Mouse (Mus musculus) T-helper 2 cell (primary cell): ENCODE data around the gene Prrx2.

Experiments used
- in situ Hi-C: fragments of 300-600 bp; cut with MboI, MseI; formaldehyde crosslinking; loops from one replicate; pipeline ENCODE4 v1.15.1; 2025; ENCODE audit warnings: high pct_unique_total_duplicates

The Prrx2 gene

DNA sequence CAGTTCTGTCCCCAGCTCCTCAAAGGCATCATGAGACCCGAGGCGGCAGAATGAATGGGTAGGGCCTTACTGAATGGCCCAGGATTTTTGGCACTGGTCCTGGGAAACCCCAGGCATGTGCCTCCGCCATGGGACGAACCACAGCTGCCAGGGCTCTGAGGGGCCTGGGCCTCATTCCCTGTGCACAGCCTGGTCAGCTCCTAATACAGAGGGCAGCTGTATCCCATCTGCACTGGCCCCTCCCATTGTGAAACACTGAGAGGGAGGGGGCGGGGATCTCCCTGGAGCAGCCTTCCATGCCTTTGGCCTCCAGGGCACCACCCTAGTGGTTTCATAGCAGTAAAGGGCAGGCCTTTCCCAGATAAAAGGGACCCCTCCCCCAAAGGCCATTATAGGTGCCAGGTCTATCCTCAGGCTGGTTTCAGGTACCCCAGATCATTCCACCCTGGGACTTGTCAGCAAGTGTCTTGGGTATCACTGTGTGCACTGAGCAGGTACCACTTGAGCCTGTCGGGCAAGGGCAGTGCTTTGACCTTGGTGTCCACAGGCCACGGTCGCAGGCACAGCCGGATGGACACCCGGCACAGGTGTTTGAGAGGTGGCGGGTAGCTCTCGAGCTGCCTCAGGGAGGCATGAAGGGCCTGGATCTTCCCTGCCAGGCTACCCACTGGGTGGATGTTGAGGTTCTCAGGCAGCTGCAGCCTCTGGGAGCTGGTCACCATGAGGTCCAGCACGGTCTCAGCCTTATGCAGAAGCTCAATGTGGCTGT, 11.2 kb upstream of the Prrx2 start:
- in situ Hi-C loops: no loop called here

DNA sequence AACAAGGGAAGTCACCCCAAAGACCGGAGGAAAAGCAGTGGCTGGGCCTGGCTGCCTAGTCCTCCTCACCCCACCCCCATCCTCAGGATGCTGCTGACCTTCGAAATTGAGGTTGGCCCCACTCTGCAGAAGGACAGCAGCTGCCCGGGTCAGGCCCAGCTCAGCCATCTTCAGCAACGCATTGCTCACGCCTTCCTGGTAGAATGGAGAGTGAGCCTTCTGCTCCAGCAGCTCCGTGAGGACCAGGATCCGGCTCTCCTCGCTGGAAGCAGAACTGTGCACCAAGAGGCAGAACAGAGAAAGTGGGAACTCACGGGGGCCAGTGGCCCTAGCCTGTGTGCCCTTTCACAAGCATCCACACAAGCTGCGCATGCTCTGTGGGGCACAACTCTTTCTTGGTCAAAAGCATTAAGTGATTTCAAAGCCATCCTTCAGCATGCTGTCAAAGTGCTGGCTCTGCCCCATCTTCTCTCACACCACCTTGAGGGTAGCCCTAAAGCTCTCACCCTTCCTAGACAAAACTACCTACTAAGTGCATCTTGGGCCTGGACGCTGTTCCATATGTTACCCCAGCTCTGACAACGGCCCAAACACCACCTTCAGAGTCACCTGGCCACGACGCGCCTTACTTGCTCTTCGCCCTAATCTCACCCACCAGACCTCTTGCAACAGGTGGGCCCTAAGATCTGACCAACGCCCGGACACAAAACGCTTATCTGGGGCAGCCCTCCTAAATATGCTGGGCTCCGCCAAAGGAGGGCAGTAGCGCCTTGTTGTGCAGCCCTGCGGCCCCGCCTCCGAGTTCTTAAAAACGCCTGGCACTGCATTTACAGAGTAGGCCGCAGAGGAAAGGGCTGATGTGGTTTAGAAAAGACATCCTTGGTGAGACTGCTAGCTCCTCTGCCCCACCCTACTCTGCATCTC, 7.7 kb upstream of the Prrx2 start:
- in situ Hi-C loops: loop anchor here (5.0 kb wide), 1 partner anchor 110 kb away; no protein-coding TSS in a partner anchor

DNA sequence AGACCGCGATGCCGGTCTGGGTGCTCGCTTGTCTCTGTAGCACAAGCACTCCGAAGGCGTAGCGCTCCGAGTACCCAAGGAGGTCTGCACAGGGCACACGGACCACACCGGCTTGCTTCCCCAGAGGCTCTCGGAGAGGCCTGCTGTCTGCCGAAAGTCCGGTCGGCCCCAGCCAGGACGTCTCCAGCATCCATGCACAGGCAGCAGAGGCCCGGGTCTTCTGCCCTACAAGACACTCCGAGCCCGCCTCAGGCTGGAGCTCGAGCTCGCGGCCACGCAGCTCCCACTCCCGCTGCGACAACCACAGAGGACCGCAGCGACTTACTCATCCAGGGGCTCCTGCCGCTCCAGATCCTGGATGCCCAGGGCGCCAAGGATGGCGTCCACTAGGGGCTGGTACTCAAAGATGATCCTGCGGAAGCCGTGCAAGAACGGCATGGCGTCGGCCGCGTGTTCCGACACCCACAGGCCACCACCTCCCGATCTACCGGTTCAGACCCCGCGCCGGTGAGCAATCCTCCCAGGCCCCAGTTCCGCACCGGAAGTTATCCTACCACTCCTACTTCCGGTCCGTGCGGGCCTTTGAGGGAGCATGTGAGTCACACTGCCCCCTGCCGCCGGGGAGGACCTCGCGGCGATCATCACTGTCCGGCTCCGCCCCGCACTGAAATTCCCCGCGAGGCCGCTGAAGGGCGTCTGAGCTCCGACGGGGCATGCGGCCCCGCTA, 6.9 kb upstream of the Prrx2 start:
- in situ Hi-C loops: loop anchor here (5.0 kb wide), 1 partner anchor 109 kb away; no protein-coding TSS in a partner anchor

DNA sequence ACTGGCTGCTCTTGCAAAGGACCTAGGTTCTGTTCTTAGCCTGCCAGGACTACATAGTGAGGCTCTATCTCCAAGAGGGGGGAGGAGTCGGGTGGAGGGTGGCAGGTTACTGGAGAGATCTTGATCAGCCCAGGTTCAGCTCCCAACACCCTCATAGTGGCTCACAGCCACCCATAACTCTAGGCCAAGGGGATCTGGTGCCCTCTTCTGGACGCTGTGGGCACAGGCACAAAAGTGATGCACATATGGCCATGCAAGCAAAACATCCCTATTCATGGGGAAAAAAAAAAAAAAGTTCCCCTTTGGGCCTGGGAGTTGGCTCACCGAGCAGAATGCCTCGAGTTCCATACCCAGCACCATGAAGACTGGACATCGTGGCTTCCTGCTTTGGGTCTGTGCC, 5.5 kb upstream of the Prrx2 start:
- in situ Hi-C loops: loop anchor here (5.0 kb wide), 1 partner anchor 108 kb away; no protein-coding TSS in a partner anchor

DNA sequence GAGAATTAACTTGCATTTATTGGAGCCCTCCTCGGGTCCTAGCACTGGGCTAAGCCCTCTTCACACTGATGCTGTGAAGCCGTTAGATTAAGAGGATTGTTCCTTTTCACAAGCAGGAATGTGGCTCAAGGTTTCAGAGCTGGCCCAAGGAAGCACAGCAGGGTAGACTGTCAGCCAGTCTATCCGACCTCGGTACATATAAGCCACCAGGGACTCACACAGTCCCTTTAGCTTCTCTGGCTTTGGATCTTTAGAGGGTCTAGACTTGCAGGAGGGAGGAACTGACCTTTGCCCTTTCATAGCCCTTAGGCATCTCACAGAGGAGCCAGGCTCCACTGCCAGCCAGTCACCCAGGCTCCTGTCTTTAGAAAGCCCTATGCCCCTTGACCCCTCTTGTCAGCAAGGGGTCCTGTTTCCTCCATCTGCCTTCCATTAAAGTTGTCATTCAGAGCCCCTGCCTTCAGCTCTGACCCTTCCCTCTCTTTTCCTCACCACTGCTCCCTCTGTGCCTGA, 4.4 kb upstream of the Prrx2 start, which contains the start of gene Asb6:
Gene Asb6 (minus strand): TSS at position 51 of the 513 bp plus-strand sequence.
- in situ Hi-C loops: no loop called here

DNA sequence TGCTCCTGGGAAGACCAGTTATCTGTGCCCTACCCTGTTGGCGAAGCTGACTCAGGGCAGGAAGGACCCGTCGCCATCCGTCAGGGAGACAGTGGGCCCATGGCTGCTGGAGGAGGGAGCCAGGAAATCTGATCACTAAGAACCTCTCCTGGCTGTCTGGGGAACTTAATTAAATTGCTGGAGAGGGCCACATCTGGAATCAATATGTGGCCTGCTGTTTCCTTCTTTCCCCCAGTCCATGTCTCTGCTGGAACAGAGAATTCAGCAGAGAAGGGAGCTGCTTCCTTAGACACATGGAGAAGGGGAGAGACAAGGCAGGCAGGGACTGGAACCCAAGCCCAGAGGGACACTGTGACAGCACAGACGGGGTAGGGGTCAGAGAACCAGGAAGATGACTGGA, 1.1 kb upstream of the Prrx2 start:
- in situ Hi-C loops: no loop called here

DNA sequence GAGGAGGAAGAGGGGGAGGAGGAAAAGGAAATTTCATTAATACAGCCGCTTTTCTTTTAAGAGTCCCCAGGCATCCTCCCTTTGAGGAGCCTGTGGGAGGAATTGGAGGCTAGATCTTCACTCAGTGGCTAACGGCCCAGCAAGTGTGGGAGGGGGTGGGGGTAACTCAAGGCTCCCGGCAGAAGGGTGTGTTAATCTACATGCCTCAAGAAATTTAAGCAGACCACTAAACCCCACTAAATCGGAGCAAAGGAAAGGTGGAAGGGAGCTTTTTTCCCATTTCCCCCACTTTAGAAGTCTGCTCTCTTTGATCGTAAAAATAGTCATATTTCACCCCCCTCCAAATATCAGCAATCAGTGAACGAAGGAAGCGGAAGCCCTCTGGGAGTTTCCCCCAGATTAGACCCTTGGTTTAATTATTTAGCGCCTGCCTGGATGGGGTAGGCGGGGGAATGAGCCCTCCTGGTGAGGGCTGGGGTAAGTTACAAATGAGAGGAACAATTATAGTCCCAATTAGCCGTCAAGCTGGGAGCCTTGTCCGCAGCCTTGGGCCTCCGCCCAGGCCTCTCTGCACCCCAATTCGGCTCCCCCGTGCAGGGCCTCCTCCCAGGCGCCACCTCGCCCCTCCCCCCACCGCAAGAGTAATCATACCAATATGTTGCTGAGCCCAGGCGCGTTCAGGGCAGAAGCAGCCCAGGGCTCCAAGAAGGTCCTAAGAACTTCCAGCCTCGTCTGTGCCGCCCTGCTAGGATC, 1.6 kb downstream of the Prrx2 start:
- in situ Hi-C loops: no loop called here

DNA sequence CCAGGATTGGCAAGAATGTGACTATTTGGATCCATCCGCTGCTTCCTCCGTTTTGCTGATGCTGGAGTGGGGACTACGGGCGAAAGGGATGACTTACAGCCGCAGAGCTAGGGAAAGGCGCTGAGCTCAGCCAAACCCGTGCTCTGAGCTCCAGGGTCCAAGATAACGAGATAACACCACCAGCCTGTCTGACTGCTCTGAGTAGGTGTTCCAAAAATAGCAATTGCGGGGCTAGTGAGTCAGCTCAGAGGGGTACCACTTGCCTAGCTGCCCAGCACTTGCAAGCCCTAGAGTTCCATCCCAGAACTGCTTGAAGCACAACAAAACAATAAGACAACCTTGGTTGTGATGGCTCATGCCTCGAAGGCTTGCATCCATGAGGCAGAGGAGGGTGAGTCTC, 7.8 kb downstream of the Prrx2 start:
- in situ Hi-C loops: no loop called here

DNA sequence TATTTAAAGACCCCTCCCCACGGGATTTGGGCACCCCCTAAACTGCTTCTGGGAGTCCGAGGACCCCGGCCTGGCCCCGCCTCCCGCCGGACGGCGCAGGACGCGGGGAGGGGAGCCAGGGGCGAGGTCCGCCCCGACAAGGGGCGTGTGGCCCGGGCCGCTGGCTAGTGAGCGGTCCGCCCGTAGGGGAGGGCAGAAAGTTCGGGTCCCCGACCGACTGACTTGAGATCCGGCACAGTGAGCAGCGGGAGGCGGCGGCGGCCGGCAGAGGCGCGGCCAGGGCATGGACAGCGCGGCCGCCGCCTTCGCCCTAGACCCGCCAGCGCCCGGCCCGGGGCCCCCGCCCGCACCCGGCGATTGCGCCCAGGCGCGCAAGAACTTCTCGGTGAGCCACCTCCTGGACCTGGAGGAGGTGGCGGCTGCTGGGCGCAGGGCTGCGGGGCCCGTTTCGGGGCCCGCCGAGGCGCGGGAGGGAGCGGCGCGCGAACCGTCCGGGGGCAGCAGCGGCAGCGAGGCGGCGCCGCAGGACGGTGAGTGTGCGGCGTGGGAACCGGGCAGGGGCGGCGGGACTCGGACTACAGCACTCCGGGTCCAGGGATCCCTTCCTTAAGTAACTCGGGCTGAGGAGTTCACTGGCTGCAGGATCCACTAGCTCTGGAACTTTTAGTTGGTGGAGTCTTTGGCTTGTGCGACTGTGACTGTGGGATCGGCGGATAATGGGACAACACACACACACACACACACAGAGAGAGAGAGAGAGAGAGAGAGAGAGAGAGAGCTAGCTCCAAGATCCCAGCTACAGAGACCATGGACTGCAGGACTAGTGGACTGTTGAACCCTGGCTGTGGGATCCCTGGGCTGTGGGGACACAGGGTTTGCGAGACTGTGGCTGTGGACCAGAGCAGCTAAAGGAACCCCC, 10.6 kb downstream of the Prrx2 start:
- in situ Hi-C loops: no loop called here

DNA sequence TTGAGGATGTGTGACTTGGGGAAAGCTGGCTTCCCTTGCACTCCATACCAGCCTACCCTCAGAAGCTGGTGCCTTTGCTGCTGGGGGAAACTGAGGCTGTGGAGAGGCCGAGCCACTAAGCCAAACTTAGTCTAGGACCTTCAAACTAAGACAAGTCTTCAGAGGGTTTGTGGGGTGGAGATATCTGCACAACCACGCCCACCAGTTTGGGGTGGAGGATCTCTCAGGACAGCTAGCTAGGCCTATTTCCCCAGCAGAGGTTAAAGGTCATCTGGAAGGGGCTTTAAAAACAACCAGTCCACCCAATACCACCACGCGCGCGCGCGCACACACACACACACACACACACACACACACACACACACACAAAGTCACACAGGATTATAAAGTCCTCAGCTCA, 11.5 kb downstream of the Prrx2 start:
- in situ Hi-C loops: no loop called here

DNA sequence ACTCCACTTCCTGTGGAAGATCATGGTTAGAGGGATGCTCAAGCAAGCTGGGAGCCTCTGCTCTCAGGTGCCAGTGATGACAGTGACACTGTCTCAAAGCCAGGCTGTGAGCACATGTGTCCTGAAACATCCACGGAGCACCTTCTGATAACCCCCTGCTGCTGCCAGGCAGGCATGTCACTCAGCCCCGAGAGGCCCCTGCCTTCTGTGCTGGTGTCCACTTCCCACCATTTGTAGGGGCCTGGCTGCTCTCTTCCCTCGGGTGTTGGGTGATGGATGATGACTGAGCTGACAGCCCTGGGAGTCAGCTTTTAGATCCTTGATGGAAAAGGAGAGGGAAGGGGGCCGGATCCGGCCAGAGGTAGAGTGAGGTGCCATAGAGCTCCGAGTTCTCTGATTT, 12.0 kb downstream of the Prrx2 start:
- in situ Hi-C loops: no loop called here

DNA sequence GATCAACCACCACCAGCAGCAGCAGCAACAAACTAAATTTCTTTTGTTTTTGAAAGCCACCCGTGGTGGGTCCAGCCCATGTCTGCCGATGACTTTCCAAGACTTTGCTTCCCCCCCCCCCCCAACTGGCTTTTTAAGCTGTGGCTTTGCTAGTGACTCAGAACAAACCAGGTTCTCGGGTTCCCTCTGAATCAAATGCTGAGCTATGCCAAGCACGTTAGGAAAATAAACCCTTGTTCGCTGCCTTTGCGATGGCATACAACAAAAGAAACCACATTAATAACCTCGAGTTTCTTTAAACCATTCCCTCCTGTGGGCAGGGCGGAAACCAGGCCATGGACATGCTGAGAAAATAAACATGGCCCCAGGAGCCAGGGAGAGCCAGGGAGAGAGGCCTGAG, 13.4 kb downstream of the Prrx2 start:
- in situ Hi-C loops: no loop called here

DNA sequence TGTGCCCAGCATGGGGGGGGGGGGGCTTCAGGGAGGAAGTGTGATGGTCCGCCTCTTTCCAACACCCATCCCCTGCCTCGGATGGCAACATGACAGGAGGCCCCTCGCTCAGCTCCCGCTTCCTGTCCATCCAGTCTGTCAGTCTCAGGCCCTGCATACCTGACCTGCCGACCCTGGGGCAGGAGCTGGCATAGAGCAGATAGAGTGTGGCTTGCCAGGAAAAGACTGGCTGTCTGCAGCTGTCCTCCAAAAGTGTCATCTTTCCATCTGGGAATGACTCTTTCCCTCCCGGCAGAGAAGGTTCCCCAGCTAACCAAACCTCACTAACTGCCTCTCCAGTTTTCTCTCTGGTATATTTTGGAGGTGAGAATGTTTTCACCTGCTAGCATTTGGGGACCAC, 15.8 kb downstream of the Prrx2 start:
- in situ Hi-C loops: no loop called here

DNA sequence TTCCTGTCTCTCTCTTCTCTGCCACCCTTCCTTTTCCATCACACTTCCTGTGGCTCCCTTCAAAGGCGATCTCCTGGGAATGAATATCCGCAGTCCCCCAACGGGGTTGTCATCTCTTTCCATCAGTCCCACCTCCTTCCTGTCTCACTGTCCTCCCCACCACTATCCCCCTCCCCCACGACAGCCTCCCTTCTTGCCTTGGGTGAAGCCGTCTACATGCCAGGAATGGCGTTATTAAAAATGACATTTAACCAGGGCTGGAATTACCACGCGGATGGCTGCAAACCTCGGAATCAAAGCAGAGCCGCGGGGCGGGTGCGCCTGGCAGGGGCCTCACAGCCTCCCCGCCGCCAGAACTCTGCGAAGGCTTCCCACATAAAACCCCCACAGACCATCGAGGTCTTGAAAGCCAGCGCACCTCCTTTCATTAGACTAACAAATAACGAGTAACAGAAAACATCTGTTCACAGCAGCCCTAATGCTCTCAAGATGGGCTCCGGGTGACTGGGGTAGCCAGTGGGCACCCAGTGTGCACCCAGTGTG, 18.1 kb downstream of the Prrx2 start:
- in situ Hi-C loops: no loop called here

DNA sequence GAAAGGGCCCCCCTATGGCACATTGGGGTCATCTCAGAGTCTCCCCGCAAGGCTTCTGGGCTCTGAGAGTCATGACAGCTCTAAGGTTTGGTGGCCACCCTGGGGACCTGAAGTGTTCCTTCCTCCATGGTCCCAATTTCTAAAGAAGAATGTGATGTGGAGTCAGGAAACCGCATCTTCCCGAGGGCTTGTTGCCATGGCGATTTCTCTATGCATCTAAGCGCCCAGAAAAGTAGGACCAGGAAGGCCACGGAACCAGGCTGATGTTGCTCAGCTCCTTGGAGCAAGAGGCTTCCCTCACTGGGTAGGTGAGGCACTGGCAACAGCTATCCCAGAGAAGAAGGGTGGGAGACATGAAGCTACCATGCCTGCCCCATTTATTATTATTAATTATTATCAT, 22.3 kb downstream of the Prrx2 start:
- in situ Hi-C loops: no loop called here

DNA sequence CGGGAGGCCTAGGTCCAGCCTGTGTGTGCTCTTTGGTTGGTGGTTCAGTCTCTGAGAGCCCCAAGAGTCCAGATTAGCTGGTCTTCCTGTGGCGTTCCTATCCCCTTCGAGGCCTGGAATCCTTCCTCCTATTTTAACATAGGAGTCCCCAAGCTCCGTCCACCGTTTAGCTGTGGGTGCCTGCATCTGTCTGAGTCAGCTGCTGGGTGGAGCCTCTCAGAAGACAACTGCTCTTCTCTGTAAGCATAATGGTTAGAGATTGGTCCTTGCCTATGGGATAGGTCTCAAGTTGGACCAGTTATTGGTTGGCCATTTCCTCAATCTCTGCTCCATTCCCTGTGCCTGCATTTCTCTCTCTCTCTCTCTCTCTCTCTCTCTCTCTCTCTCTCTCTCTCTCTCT, 25.0 kb downstream of the Prrx2 start:
- in situ Hi-C loops: no loop called here

DNA sequence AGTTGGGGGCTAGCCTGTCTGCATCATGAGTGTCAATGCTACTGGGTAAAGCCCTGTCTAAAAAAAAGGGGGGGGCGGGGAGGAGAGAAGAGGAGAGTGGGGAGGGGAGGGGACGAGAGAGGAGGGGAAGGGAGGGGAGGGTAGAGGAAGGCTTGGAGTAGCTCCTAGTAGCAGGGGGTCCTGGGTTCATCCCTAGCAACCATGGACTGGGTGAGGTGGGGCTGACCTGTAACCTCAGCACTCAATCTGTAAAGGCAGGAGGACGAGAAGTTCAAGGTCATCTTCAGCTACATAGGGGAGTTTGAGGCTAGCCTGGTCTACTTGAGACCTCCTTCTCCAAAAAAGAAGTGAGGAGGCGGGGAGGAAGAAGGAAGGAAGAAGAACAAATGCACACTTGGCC, 27.3 kb downstream of the Prrx2 start:
- in situ Hi-C loops: no loop called here

DNA sequence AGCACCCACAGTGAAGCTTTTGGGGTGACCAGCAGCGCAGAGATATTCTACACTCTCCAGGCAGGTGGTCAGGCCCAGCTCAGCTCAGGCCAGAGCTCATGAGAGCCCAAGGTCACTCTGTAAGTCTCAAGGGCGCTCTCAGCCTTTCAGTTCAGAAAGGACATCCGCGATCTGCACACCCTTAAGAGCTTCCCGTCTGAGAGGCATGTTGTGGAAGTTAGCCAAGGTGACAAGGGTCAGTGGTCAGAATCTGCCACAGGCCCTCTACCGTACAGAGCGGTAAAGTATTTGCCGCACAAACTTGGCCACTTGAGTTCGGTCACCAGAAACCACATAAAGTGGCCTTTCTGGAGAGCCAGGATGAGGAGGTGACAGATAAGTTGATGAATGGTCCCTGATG, 28.8 kb downstream of the Prrx2 start:
- in situ Hi-C loops: no loop called here

DNA sequence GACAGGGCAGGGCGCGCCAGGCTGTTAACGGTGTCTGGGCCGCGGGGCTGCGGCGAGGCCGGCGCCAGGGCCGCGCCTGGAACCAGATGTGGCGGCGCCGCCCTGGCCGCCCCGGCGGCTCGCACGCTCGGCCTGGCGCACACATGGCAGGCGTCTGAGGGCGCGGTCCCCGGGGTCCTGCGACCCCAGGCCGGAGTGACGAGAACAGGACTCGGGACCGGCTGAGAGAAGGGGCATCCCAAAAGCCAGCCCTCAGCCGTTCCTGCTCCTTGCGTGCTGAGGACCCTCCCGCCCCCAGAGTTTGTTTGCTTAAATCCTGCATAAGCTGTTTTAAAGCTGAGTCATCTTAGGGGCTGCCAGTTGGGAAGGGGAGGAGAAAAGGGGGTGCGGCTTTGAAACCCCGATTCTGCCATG, 30.2 kb downstream of the Prrx2 start:
- in situ Hi-C loops: no loop called here

DNA sequence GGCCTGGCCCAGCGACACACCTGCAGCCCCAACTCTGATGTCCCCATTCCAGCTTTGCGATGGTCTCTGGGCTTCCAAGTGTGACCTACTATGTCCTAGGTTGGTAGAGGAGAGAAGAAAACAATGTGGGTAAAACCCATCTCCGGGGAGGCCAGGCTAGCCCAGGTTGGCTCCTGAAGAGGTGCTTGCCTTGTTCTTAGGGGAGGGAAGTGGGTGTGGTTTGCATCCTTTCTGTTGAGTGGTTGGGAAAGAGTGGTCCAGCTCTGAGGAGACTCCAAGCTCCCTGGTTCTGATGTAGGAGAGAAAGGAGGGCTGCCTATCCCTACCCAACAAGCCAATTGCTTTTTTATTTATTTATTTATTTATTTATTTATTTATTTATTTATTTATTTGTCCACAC, 30.7 kb downstream of the Prrx2 start:
- in situ Hi-C loops: no loop called here
